Comparison of ENCODE assay signal across 8 mouse cellular contexts in genomic region chr16:31662556-31663378, GRCm38 (mm10). TPM values are rescaled to one million over a fixed set of nuclear protein-coding genes. Genes with fewer than 3 reads are reported as not detected.
DNase-seq lines count a peak whose midpoint lies in the region; ATAC-seq and TF ChIP-seq lines count a peak whose summit lies in the region.

No protein-coding gene starts in this region.

- WGBS in kidney, embryonic 14.5 days = 9% methylated on average over 22 of the region's 22 CpGs
- 17% methylated on average over 22 of the region's 22 CpGs for WGBS in bone marrow, adult 2 months
- WGBS in hindbrain, embryonic 16.5 days = 15% methylated on average over 22 of the region's 22 CpGs
- WGBS in midbrain, postnatal 0 days = 14% methylated on average over 22 of the region's 22 CpGs

- no peak; the same call in 1 of the 2 replicates for ATAC-seq in kidney, embryonic 14.5 days (ENCODE audit: low FRiP score, low TSS enrichment)
- no peak for ATAC-seq in hindbrain, embryonic 16.5 days
- ATAC-seq in midbrain, postnatal 0 days (ENCODE audit: low FRiP score) = no peak
- ATAC-seq in granulocyte monocyte progenitor cell, adult 5-6 weeks (replicated peaks; ENCODE audit: poor library complexity, severe bottlenecking) = no peak

- H3K36me3 ChIP-seq in kidney, embryonic 14.5 days (ENCODE audit: control insufficient read depth, insufficient read depth, low read length) = peaks cover 16% of the 10 kb centered on the region
- H3K36me3 ChIP-seq in hindbrain, embryonic 16.5 days (ENCODE audit: control insufficient read depth, insufficient read depth, low read length) = no peaks in the 10 kb centered on the region
- no peaks in the 10 kb centered on the region for H3K36me3 ChIP-seq in midbrain, postnatal 0 days (ENCODE audit: insufficient read depth, low read length)

- no peak for TF ChIP-seq POLR2A in bone marrow, adult 2 months (IDR thresholded peaks at IDR 0.05; ENCODE audit: borderline replicate concordance, control insufficient read depth, low read depth, low read length)

- TF ChIP-seq CTCF in bone marrow, adult 2 months (IDR thresholded peaks at IDR 0.05; ENCODE audit: control insufficient read depth, insufficient read depth, low read length) = no peak
- no peak for TF ChIP-seq CTCF in midbrain, postnatal 0 days (IDR thresholded peaks at IDR 0.05)

- DNase-seq in kidney, postnatal 10 days = no peak
- DNase-seq in midbrain, postnatal 0 days (ENCODE audit: low spot score) = no peak
- no peak for DNase-seq in frontal cortex, postnatal 25 days (ENCODE audit: low spot score in 2 of 2)
- no peak for DNase-seq in gastrocnemius, adult 8-10 months (ENCODE audit: low spot score in 2 of 2)

- peak overlapping the region; percentile 92 for H3K4me3 ChIP-seq in kidney, embryonic 14.5 days (ENCODE audit: low read length)
- peak overlapping the region; percentile 78 for H3K4me3 ChIP-seq in bone marrow, adult 2 months (replicated peaks; ENCODE audit: control insufficient read depth, low read depth, low read length)
- peak overlapping the region; percentile 96 for H3K4me3 ChIP-seq in hindbrain, embryonic 16.5 days (ENCODE audit: low read length)
- H3K4me3 ChIP-seq in midbrain, postnatal 0 days (ENCODE audit: low read depth, low read length) = peak overlapping the region; percentile 94

- peaks cover 11% of the 10 kb centered on the region; the same call in 1 of the 2 replicates for H3K4me1 ChIP-seq in kidney, embryonic 14.5 days (ENCODE audit: control insufficient read depth, insufficient read depth, low read length)
- H3K4me1 ChIP-seq in bone marrow, adult 2 months (ENCODE audit: control insufficient read depth, insufficient read depth, low read length) = no peaks in the 10 kb centered on the region
- peaks cover 11% of the 10 kb centered on the region for H3K4me1 ChIP-seq in hindbrain, embryonic 16.5 days (ENCODE audit: control insufficient read depth, insufficient read depth, low read depth, low read length)
- H3K4me1 ChIP-seq in midbrain, postnatal 0 days (ENCODE audit: insufficient read depth, low read length) = no peaks in the 10 kb centered on the region

- peak overlapping the region; percentile 72 for H3K4me2 ChIP-seq in kidney, embryonic 14.5 days (replicated peaks; ENCODE audit: low read depth, low read length)
- H3K4me2 ChIP-seq in hindbrain, embryonic 16.5 days (ENCODE audit: low read length) = peak overlapping the region; percentile 83
- peak overlapping the region; percentile 98 for H3K4me2 ChIP-seq in midbrain, postnatal 0 days (ENCODE audit: low read depth, low read length, poor library complexity, severe bottlenecking)

- no peaks in the 10 kb centered on the region for H3K27me3 ChIP-seq in kidney, embryonic 14.5 days (ENCODE audit: control insufficient read depth, insufficient read depth, low read length)
- peaks cover 2% of the 10 kb centered on the region; the same call in 1 of the 2 replicates for H3K27me3 ChIP-seq in hindbrain, embryonic 16.5 days (replicated peaks; ENCODE audit: control insufficient read depth, insufficient read depth, low read length)
- peaks cover 6% of the 10 kb centered on the region; the same call in 1 of the 2 replicates for H3K27me3 ChIP-seq in midbrain, postnatal 0 days (ENCODE audit: insufficient read depth, low read length)

- peak overlapping the region; percentile 91 for H3K27ac ChIP-seq in kidney, embryonic 14.5 days (ENCODE audit: low read depth, low read length)
- no peak overlapping the region; the same call in 1 of the 2 replicates for H3K27ac ChIP-seq in bone marrow, adult 2 months (ENCODE audit: control insufficient read depth, insufficient read depth, low read depth, low read length, poor library complexity)
- no peak overlapping the region for H3K27ac ChIP-seq in hindbrain, embryonic 16.5 days (ENCODE audit: low read depth, low read length)
- no peak overlapping the region for H3K27ac ChIP-seq in midbrain, postnatal 0 days (ENCODE audit: low read depth, low read length)

- no peaks in the 10 kb centered on the region for H3K9me3 ChIP-seq in kidney, embryonic 14.5 days (ENCODE audit: control insufficient read depth, low read length)
- no peaks in the 10 kb centered on the region for H3K9me3 ChIP-seq in hindbrain, embryonic 16.5 days (ENCODE audit: control insufficient read depth, low read length)
- no peaks in the 10 kb centered on the region for H3K9me3 ChIP-seq in midbrain, postnatal 0 days (ENCODE audit: low read length)

- H3K9ac ChIP-seq in kidney, embryonic 14.5 days (ENCODE audit: low read depth, low read length) = peak overlapping the region; percentile 90
- peak overlapping the region; percentile 87 for H3K9ac ChIP-seq in hindbrain, embryonic 16.5 days (ENCODE audit: low read depth, low read length)
- H3K9ac ChIP-seq in midbrain, postnatal 0 days (replicated peaks; ENCODE audit: low read length, poor library complexity, severe bottlenecking) = no peak overlapping the region

RNA-seq across cellular contexts. Expression of gene Dlg1, which starts 0.5 kb away (rescaled TPM):
- 29.1 and 35.4 TPM in 2 replicates for polyA plus RNA-seq in kidney, embryonic 14.5 days (2014; fragmentation: Nextera tagmentation; extraction: Ambion mirVana)
- 20.2 and 20.6 TPM in 2 replicates for polyA plus RNA-seq in bone marrow, adult 2 months (2011; ENCODE audit: insufficient read depth, insufficient read length, low replicate concordance, missing spikeins)
- 12.7 and 13.4 TPM in 2 replicates for polyA plus RNA-seq in hindbrain, embryonic 16.5 days (2015; fragmentation: Nextera tagmentation; extraction: Ambion mirVana)
- 24.8 and 25.0 TPM in 2 replicates for total RNA-seq in midbrain, postnatal 0 days (2014; rRNA removed)
- polyA plus RNA-seq in midbrain, postnatal 0 days (2015; fragmentation: Nextera tagmentation; extraction: Ambion mirVana) = 10.1 and 10.9 TPM in 2 replicates
- total RNA-seq in granulocyte monocyte progenitor cell, adult 5-6 weeks (2014; fragmentation: Nextera tagmentation) = 24.6 and 45.6 TPM in 2 replicates
- 36.9 and 45.4 TPM in 2 replicates for total RNA-seq in granulocyte monocyte progenitor cell, adult 5-6 weeks (2017)
- total RNA-seq in gastrocnemius, adult 8-10 months (2022) = 10 to 100 TPM; 60.2 to 66.9 (median 64.5) TPM
